Mouse (Mus musculus) forebrain, embryonic 14.5 days (tissue): ENCODE data around the gene Lamc3. TPM values are rescaled to one million over a fixed set of nuclear protein-coding genes. Genes with fewer than 3 reads are reported as not detected.
"Not testable (repeated sequence)": the region's sequence is repeated elsewhere in the genome, so short reads cannot be mapped to it uniquely, and the experiment has no call there.

Experiments
- ATAC-seq: fragments of 200-750 bp; cut with Nextera tagmentation; 2 replicates; pipeline ENCODE4 v1.8.0; 2017; ENCODE audit warnings: mild to moderate bottlenecking, moderate library complexity
- DNase-seq: peaks from one replicate; pipeline ENCODE4 v3.0.0-alpha.2; 2015; ENCODE audit warnings: low spot score
- H3K27ac ChIP-seq: fragments of 300-500 bp; sonication (generic); 2 replicates; pipeline ENCODE4 v1.5.1; 2014; ENCODE audit warnings: low read depth, mild to moderate bottlenecking, control low read depth, low read length, moderate library complexity
- H3K27me3 ChIP-seq: fragments of 300-500 bp; sonication (generic); replicated peaks from 2 replicates; pipeline ENCODE4 v1.6.1; 2014; ENCODE audit warnings: low read length, control low read depth, mixed read lengths; ENCODE audit not compliant: control insufficient read depth, insufficient read depth
- H3K36me3 ChIP-seq: fragments of 300-500 bp; sonication (generic); 2 replicates; pipeline ENCODE4 v1.6.1; 2014; ENCODE audit warnings: low read length, control low read depth; ENCODE audit not compliant: control insufficient read depth, insufficient read depth
- H3K4me1 ChIP-seq: fragments of 300-500 bp; sonication (generic); 2 replicates; pipeline ENCODE4 v1.6.1; 2014; ENCODE audit warnings: antibody characterized with exemption, low read length, control low read depth; ENCODE audit not compliant: control insufficient read depth, insufficient read depth
- H3K4me2 ChIP-seq: fragments of 300-500 bp; sonication (generic); 2 replicates; pipeline ENCODE4 v1.6.1; 2014; ENCODE audit warnings: mild to moderate bottlenecking, control low read depth, low read length
- H3K4me3 ChIP-seq: fragments of 300-500 bp; sonication (generic); 2 replicates; pipeline ENCODE4 v1.5.1; 2014; ENCODE audit warnings: low read depth, low read length, control low read depth
- H3K9ac ChIP-seq: fragments of 300-500 bp; sonication (generic); 2 replicates; pipeline ENCODE4 v1.6.1; 2014; ENCODE audit warnings: mild to moderate bottlenecking, low read length, control low read depth, moderate library complexity
- H3K9me3 ChIP-seq: fragments of 300-500 bp; sonication (generic); replicated peaks from 2 replicates; pipeline ENCODE4 v1.6.1; 2016; ENCODE audit warnings: low read length, control low read depth, mixed read lengths; ENCODE audit not compliant: control insufficient read depth
- WGBS: fragments of 180-500 bp; shearing (Covaris S2); extraction: QIAGEN DNeasy Blood & Tissue Kit; methylation state at CpG from one replicate; pipeline ENCODE4 v1.1.7; 2014; 5-methylcytosine and 5-hydroxymethylcytosine counted together
- polyA plus RNA-seq: library from polyadenylated mRNA; unstranded; fragments of >200 nt; fragmentation: Nextera tagmentation; extraction: Ambion mirVana; gene quantifications from 2 replicates; pipeline ENCODE4 v1.2.1, GENCODE M21; 2014

Lamc3 gene
- polyA plus RNA-seq, 1 experiment from 2014 or later: 2.9 TPM

DNA sequence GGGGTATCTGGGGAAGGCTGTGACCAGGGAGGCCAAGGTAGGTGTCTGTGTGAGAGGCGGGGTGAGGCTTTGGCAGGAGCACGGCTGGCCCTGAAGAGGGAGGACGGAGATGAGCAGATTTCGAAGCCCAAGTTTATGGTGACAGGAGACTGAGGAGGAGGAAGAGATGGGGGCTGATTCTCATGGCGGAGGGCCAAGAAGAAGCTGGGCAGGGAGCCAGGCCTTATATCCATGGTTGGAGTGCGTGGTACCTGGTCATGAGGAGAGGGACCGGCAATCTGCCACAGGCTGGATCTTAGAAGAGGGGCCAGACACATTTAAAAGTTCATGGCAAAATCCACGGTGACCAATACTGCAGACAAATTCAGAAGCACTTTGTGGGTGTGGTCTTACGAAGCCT lies 19.3 kb downstream of the Lamc3 start:
- Histone ChIP-seq H3K36me3 (no peaks in the 10 kb centered on the region), H3K27me3 (no peaks in the 10 kb centered on the region), H3K9me3 (no peaks in the 10 kb centered on the region), H3K4me3 (no peak overlapping the region), H3K4me2 (no peak overlapping the region), H3K9ac (no peak overlapping the region), H3K4me1 (no peaks in the 10 kb centered on the region), H3K27ac (no peak overlapping the region)
- ATAC-seq (no peak), DNase-seq (no peak)
- WGBS: 70% methylated on average over 9 of the region's 9 CpGs

DNA sequence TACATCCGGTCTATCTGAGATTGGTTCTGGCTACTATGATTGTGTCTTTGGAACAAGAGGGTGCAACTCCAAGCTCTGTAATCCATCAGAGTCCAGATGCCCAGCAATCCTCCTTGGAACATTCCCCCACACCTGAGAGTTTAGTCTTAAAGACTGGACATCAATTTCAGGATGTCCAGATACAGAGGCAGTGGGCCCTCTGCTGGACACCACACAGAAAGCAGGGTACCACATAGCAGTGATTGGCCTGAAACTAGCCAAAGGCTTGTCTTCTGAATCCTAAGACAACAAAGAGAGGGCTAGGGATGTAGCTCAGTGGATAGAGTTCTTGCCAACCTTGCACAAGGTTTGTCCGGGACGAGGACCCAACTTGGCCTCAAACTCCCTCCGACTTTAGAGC lies 25.5 kb downstream of the Lamc3 start:
- Histone ChIP-seq H3K4me1 (no peaks in the 10 kb centered on the region), H3K4me2 (no peak overlapping the region), H3K27me3 (no peaks in the 10 kb centered on the region), H3K9ac (no peak overlapping the region), H3K27ac (no peak overlapping the region), H3K36me3 (no peaks in the 10 kb centered on the region), H3K9me3 (no peaks in the 10 kb centered on the region), H3K4me3 (no peak overlapping the region)
- ATAC-seq (no peak), DNase-seq (peak; percentile 34)
- 71% methylated on average over 4 of the region's 4 CpGs for WGBS

DNA sequence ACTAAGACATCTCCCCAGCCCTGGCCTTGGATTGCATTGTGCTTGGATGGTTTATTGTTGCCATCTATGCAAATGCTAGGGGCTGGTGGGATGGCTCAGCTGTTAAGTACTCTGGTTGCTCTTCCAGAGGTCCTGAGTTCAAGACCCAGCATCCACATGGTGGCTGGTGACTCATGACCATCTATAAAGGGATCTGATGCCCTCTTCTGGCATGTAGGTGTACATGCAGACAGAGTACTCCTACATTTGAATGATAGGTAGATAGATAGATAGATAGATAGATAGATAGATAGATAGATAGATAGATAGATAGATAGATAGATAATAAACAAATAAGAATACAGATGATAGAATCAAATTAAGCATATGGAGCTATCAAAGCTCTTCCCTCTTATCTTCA lies 27.1 kb downstream of the Lamc3 start:
- ATAC-seq: not testable (repeated sequence)

DNA sequence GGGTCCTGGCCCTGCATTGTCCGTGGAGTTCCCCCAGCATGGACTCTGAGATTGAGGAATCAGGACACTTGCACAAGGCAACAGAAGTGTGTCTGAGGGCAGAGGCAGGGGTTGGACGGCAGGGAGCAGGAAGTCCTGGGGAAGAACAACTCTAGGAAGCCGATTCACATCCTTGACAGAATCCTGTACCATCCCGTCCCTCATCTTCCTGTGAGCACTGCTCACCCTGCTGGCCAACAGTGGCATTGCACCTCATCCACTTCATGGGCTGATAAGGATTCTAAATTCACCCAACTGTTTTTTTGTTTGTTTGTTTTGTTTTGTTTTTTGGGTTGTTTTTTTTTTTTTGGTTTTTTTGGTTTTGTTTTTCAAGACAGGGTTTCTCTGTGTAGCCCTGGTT lies 28.0 kb downstream of the Lamc3 start:
- ATAC-seq (no peak), DNase-seq (peak; percentile 89)
- no peaks in the 10 kb centered on the region for H3K9me3 ChIP-seq
- no peaks in the 10 kb centered on the region for H3K4me1 ChIP-seq
- 24% methylated on average over 4 of the region's 4 CpGs for WGBS
- no peaks in the 10 kb centered on the region for H3K36me3 ChIP-seq
- no peaks in the 10 kb centered on the region for H3K27me3 ChIP-seq
- H3K4me2 ChIP-seq: no peak overlapping the region
- H3K4me3 ChIP-seq: no peak overlapping the region
- H3K9ac ChIP-seq: no peak overlapping the region
- no peak overlapping the region for H3K27ac ChIP-seq

More for the DNA sequence above, 27.1 kb downstream of the Lamc3 start:
- H3K36me3 ChIP-seq, H3K9ac ChIP-seq, H3K4me3 ChIP-seq, H3K27me3 ChIP-seq, H3K27ac ChIP-seq, H3K4me2 ChIP-seq, H3K4me1 ChIP-seq, DNase-seq, H3K9me3 ChIP-seq: not testable (repeated sequence)

DNA sequence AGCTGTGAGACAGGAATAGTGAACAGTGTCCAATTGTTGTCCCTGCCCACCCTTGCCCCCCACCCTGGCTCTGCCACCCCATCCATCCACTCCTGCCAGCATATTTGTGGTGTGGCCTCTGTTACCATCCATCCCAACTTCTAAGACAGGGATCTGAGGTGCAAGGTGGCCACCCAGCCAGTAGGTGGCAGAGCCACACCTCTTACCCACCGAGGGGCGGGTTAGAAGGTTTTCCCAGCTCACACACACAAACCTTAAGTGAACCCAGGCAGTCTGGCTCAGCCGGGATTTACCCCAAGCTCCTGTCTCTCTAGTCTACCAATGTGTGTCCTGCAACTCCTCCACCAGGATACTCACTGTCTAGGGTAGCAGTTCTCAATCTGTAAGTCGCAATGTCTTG lies 30.5 kb downstream of the Lamc3 start:
- Histone ChIP-seq H3K27ac (no peak overlapping the region), H3K4me1 (no peaks in the 10 kb centered on the region), H3K9ac (no peak overlapping the region), H3K4me3 (no peak overlapping the region), H3K4me2 (no peak overlapping the region), H3K9me3 (no peaks in the 10 kb centered on the region), H3K27me3 (no peaks in the 10 kb centered on the region), H3K36me3 (no peaks in the 10 kb centered on the region)
- DNase-seq: peak; percentile 37
- WGBS: 29% methylated on average over 4 of the region's 4 CpGs
- no peak for ATAC-seq

DNA sequence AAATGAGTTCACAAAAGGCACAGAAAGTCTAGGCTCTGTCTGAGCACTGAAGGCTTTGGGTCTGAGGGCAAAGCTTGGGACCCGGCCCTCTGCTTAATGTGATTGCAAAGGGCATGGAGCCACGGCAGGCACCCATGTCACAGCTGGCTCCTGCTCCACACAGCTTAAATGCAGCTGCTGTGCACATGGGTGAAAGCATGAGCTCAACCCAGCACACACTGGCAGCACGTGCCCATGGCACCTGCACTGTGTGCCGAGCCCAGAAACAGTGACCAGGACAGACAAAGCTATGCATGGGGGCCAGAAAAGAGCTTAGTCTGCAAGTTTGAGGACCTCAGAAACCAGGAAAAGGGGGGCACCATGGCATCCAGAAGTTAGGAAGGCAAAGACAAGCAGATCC lies 36.6 kb downstream of the Lamc3 start:
- 84% methylated on average over 4 of the region's 4 CpGs for WGBS
- no peak for ATAC-seq
- Histone ChIP-seq H3K27ac (no peak overlapping the region), H3K27me3 (no peaks in the 10 kb centered on the region), H3K36me3 (no peaks in the 10 kb centered on the region), H3K4me2 (no peak overlapping the region), H3K9ac (no peak overlapping the region), H3K4me1 (peaks cover 2% of the 10 kb centered on the region; the same call in 1 of the 2 replicates), H3K9me3 (no peaks in the 10 kb centered on the region), H3K4me3 (no peak overlapping the region)
- no peak for DNase-seq

DNA sequence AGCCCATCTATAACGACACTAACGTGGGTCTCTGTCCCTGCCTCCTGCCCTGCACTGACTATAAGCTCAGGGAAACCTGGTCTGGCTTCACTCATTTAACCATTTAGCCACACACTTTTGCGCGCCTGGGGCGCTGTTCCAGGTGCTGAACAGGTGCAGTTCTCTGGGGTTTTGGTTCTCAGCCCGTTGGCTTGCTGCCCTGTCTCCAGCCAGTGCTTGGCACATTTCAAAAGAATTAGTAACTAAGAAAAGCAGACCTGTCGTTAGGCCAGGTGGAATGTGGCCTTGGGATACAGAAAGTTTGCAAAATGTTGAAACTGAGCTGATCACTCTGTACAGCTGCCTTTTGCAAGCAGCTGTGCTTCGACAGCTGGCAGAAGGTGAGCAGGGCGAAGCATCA lies 37.7 kb downstream of the Lamc3 start:
- ATAC-seq: no peak
- H3K27me3 ChIP-seq: no peaks in the 10 kb centered on the region
- H3K4me2 ChIP-seq: no peak overlapping the region
- no peak overlapping the region for H3K9ac ChIP-seq
- H3K4me1 ChIP-seq: peaks cover 2% of the 10 kb centered on the region; the same call in 1 of the 2 replicates
- no peak overlapping the region for H3K4me3 ChIP-seq
- no peak overlapping the region for H3K27ac ChIP-seq
- no peaks in the 10 kb centered on the region for H3K9me3 ChIP-seq
- 26% methylated on average over 9 of the region's 9 CpGs for WGBS
- H3K36me3 ChIP-seq: no peaks in the 10 kb centered on the region
- DNase-seq: no peak

DNA sequence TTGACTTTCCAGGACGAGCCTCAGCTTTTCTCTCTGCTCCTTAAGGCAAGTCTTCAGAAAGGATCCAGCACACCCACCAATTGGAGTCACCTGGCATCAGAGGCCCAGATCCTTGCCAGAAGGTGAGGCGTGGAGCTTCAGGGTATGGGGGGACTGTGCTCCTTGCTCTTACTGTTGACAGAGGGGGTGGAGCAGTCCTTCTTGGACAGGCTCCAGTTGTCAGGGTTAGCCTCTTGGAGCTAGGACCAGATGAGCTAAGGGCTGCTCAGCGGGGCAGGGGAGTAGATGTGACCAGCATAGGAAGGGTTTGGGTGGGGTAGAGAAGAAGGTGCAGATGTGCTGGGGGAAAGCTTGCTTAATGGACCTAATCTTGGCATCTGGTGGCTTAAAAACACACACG lies 38.8 kb downstream of the Lamc3 start:
- ATAC-seq (no peak), DNase-seq (no peak)
- Histone ChIP-seq H3K4me3 (no peak overlapping the region), H3K9ac (no peak overlapping the region), H3K36me3 (no peaks in the 10 kb centered on the region), H3K27me3 (no peaks in the 10 kb centered on the region), H3K4me2 (no peak overlapping the region), H3K4me1 (peaks cover 2% of the 10 kb centered on the region; the same call in 1 of the 2 replicates), H3K9me3 (no peaks in the 10 kb centered on the region), H3K27ac (no peak overlapping the region)
- WGBS: 60% methylated on average over 4 of the region's 4 CpGs

DNA sequence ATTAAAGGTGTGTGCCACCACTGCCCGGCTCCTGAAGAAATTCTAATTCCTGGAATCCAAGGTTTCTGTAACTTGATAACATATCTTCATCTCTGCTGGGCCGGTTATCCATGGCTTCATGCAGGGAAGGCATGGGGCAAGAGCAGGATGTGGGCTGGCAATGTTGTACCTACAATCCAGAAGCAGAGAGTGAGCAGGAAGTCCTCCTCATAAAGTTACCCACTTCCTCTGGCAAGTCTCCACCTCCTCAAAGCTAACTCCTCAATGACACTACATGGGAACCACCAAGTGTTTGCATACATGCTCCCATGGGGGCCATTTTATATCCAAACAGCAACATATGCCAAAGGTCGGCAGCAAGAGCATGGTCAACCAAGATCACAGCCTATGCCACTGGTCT lies 42.6 kb downstream of the Lamc3 start:
- 86% methylated on average over 3 of the region's 3 CpGs for WGBS
- DNase-seq: no peak

More for the DNA sequence above, 42.6 kb downstream of the Lamc3 start:
- Histone ChIP-seq H3K4me2 (no peak overlapping the region), H3K9me3 (no peaks in the 10 kb centered on the region), H3K27ac (no peak overlapping the region), H3K27me3 (no peaks in the 10 kb centered on the region), H3K36me3 (no peaks in the 10 kb centered on the region), H3K4me3 (no peak overlapping the region), H3K4me1 (peaks cover 2% of the 10 kb centered on the region), H3K9ac (no peak overlapping the region)
- no peak for ATAC-seq
